Mouse (Mus musculus) urinary bladder, postnatal 14 days (tissue): ENCODE data around the gene Ttll1.

Source experiments
- DNase-seq: peaks from one replicate; pipeline ENCODE4 v3.0.0; 2021; ENCODE audit warnings: low spot score

Gene Ttll1

DNA sequence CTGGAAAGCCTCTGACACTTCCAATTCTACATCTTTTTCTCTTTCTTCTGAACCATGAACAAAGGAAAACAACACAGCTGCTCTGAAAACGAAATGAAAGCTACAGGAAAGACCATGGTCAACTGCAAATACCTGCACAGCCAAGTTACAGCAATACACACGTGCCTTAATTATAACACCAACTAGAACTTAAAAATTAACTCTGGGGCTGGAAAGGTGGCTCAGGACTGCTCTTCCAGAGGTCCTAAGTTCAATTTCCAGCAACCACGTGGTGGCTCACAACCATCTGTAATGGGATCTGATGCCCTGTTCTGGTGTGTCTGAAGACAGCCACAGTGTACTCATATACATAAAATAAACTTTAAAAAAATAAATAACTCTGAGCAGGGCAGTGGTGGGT lies 55.7 kb downstream of the Ttll1 start:
- no peak for DNase-seq

DNA sequence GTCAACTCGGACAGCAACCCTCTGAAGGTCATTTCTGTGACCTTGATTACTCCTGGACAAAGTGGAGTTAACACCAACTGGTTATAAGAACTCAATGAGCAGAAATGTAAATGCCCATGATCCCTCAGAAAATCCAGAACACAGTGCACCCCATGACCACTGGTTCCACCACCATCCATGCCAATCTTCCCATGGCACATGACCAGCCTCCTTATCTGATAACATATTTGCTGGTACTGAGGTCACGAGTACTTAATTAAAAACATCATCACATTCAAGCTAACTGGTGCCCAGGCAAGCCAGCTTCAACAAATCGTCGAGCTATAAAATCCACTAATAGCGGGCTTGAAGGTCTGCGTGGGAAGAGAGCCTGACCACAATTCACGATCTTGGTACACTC lies 56.3 kb downstream of the Ttll1 start:
- DNase-seq: no peak

DNA sequence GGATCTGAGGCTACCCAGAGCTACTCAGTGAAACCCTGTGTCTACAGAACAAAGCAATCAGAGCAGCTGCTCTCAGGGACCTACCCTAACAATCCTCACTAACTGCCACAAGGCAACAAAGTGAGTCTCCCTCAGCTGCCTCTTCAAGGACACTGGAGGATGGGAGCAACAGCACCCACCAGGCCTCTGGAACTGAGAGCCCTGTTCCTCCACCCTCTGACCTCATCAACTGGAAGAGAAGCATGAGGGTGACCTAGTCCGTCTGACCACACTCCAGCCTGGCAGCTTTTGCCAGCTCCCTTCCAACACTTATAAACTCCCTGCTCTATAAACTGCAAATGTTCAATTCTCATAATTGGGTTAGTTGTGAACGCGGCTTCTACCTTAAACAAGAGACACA lies 56.8 kb downstream of the Ttll1 start:
- DNase-seq: no peak

DNA sequence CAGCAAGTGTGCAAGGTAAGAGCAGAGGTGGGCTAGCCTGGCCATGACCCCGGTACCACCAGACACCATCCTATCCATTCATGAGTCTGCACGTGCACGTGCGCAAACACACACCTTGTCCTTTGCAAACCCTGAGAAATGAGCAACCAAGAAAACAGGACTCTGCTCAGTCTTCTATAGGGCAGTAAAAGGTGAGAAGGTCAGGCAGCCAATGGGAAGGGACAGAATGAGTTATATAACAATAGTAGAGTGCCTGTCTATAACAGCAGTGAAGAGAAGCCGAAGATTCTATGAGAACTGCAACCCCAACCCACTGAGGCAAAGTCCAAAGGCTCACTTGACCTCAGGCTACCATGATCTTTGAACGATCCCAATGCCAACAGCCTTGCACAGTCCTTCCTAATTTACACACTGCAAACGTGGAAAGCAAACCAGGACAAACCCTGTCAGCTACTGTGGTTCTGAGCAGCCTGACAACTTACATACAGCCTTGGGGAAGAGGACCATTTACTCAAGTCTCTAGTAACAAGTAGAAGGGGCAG lies 58.4 kb downstream of the Ttll1 start:
- DNase-seq: no peak

DNA sequence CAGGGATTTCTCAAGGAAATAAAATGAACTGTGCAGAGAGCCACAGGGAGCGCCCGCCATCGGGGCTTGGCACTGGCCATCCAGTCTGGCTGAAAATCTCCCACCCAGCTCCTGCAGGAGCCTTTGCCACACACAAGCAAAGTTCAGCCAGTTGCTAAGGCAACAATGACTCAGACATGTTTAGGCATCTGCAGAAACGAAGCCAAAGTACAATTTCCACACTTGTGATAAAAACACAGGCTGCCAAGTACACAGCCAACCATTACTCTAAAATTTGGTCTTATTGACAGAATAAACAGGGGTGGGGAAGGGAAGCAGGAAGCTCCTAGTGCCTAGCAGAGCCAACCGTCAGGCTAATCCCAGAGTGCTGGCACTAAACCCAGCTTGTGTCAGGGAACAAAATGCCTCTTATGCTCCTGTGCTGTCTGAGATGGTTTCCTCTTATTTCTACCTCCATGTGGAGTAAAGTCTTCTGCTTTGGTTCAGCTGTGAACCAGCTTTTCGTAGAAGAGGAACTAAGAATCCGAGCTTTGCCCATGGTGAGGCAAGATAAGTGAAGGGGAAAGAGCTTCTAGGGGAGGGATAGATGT lies 59.0 kb downstream of the Ttll1 start:
- peak; percentile 62 for DNase-seq

DNA sequence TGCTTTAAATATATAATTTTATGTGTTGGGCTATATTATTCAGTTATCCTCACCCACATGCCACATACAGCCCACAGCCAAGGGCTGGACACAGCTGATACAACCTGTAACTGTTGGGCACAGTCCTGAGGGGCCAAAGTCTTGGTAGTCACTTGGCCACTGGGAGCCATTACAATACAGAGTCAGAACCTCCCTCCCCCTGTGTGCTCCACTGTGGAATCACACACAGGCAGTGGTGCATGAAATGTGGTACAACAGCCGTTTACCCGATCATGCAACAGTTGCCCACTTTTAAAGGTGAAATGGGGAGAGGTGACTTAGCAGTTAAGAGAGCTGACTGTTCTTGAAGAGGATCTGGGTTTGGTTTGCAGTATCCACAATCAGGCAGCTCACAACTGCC lies 60.7 kb downstream of the Ttll1 start:
- DNase-seq: no peak

DNA sequence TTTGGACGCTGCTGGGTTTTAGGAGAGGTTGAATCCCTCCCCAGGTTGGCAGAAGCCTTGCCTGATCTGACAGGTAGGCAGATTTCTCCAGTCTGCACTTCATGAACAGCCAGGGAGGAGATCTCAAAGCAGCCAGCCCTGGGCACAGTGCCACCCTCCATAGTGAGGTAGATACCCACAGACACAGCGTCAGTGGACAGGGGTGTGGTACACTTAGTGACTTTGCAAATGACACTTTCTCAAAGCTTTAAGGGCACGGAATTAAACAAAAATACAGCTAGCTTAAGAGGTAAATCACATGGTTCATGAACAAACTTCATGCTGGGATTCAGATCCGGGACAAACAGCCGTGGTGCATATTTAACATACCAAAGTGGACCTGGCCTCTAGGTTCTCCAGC lies 62.0 kb downstream of the Ttll1 start:
- no peak for DNase-seq

DNA sequence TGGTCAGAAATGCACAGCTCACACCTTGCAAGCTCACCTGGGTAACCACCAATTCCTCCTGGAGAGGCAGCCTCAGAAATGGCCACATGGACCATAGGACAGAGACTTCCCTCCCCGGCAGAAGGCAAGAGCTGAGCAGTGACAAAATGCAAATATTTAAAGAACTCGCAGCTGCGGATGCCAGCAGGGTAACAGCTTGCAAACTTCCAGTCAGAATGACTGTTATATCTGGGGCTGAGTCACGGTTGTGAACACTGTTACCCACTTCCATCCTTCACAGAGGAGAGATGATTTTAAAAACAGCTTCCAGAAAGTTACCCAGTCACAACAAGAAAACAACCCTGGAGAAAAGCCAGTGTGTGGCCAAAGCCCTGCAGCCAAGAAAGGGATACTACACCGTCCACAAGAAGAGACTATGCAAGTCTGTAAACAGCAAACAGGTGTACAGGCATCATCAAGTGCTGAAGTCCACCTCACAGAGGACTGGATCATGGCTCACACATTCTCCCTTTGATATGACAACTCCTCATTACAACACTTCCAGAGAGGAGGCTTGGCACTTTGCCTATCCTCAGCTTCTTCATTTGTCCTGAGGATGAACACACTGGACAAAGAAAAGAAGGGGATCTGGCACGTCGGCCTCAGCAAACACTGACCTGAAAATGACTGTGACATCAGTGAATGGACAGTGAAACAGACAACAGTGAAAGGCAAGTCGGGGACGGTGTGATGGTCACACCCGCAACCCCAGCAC lies 62.7 kb downstream of the Ttll1 start:
- DNase-seq: peak; percentile 38

DNA sequence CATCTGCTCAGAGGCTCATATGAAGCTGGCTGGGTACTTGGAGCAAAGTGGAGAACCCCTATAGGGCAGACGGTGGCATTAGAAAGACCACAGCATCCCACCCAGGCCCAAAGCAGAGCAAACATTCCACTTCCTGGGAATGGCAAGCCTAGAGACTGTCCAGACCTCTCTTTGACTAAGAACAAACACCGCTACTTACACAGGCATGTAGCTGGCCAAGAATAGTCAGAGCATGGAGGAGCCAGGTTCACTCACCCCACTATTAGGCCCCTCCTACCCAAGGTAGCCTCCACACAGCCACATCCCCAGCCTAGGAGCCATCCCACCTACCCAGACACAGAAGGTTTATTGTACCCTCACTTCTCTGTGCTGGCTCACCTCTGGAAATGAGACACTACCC lies 64.8 kb downstream of the Ttll1 start:
- DNase-seq: no peak

DNA sequence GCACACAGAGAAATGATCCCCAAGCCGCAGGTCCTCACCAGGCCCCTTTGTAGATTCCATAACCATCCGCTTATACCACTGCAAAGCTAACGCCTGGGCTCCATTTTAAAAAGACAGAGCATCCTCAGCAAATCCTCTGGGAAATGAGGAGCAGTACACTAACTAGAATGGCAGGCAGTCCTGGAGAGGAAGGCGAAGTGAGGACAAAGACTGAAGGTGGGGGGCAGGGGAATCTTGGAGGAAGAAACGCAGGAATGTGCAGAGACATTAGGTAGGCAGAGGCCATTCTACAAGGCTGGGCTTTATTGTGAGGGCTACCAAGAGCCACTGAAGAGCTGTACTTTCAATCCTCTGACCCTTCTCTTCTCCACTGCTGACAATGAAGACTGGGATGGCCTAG lies 65.3 kb downstream of the Ttll1 start:
- DNase-seq: no peak

DNA sequence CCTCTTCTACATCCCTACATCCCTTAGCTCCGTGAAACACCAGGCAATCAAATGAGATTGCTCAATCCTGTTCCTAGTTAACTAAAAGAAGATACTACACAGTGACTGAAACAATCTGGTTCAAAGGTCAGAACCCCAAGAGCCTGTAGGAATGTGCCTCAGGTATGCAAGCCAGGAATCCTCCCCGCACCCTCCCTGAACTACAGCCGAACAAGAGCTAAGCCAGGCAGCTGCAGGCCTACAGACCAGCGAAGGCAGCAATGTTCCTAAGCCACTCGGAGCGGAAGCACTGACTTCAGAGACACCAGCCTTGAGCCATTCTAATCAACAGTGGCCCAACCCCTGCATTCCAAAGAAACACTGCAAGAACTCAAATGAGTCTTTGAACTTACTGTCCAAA lies 66.3 kb downstream of the Ttll1 start:
- DNase-seq: no peak

DNA sequence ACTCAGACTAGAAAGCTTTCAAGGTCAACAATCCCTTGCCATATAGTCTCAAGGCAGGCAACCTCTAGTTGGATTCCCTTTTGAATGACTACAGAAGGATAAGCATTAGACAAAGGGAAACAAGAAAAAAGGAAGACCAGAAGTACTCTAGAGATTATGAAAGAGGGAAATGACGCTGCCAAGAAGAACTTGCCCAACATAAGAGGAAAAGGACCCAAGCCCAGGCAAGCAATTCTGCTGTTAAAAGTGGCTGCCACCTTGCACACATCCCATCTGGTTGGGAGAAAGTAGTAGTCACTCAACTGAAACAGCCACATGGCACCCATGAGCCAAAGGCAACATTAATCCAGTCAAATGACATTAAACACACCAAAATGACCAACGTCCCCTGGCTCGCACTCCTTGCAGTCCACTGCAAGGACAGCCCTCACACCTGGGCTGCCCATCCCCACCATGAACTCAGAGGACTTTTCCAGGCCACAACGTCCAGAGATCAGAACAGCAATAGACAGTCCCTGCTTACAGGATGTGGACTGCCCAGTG lies 68.1 kb downstream of the Ttll1 start:
- no peak for DNase-seq

DNA sequence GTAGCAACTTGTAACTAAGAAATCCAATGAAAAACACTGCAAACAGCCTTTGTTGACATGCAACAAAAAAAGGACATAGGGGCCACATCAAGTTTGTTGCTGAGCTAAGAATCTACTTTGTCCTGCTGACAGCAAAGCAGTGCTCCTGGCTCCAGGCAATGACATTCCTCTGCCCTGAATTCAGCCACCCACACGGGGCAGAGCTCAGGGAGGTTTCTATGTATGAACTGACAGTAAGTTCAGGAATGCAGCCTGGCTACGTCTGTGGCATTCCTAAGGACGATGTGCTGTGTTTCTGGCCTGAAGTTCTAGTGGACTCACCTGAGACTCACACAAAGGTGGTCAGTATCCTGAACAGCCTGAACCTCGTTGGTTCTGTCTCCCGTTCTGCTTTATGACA lies 70.0 kb downstream of the Ttll1 start:
- no peak for DNase-seq

DNA sequence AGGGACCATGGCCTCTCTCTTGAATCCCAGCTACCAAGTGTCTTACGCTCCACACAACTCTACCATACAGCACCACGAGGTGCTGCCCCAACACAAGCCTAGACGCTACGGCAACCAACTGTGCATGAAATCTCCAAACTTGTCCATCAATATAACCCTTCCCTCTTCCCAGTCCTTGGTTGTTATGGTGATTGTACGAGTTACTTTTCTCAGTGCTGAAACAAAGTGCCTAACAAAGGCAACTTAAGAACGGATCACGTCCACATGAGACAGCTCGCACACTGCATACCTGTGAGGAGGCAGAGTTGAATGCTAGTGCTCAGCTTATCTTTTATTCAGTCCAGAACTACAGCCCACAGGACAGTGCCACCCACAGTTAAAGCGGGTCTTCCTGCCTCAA lies 74.2 kb downstream of the Ttll1 start:
- no peak for DNase-seq

DNA sequence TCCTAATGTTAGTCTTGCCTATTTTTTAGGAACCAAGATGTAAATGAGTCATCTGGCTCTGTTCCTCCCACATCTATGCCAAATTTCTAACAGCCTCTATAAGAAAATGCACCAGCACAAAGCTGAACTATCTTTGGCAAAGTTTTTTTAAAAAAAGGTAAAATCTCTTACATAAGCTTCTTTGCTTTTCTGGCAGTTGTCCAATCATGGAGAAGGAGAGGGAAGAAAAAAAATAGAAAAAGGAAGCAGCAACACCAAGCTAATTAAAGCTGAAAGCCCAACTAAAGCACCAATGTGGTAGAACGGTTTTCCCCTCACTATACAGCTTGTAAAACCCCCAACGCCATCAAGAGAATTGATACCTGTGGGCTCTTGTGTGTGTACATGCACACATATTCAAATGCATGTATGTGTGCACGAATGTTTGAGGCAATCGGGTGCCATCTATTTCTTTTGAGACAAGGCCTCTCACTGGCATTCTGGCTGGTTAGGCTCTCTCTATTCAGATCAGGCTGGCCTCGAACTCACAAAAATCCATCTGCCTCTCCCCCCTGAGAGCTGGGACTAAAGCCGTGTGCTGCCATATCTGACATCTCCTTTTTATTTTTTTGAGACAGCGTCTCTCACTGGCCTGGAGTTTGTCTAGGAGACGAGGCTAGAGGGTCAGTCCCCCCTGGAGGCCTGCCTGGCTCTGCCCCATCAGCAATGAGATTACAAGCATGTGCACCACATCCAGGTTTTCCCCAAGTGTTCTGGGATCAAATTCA lies 75.2 kb downstream of the Ttll1 start:
- DNase-seq: no peak

DNA sequence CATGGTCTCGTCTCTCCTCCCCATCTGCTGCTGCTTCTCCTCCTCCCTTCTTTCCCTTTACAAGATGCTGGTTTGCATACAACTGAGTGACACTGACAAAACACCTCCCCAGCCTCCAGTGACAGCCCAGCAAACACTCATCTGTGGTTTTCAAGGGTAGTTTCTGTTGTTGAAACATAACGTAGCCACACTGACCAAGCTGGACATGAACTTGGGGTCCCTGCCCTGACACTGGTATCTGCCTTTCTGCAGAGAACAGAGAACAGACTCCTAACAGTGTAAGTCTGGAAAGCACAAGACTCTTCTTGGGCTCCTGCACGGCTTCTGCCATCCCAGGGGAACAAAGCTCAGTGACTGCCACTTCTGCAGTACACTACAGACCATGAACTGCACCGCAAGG lies 76.0 kb downstream of the Ttll1 start:
- no peak for DNase-seq
